Mouse (Mus musculus): ENCODE data around the gene Gmnn.

Gmnn gene

DNA sequence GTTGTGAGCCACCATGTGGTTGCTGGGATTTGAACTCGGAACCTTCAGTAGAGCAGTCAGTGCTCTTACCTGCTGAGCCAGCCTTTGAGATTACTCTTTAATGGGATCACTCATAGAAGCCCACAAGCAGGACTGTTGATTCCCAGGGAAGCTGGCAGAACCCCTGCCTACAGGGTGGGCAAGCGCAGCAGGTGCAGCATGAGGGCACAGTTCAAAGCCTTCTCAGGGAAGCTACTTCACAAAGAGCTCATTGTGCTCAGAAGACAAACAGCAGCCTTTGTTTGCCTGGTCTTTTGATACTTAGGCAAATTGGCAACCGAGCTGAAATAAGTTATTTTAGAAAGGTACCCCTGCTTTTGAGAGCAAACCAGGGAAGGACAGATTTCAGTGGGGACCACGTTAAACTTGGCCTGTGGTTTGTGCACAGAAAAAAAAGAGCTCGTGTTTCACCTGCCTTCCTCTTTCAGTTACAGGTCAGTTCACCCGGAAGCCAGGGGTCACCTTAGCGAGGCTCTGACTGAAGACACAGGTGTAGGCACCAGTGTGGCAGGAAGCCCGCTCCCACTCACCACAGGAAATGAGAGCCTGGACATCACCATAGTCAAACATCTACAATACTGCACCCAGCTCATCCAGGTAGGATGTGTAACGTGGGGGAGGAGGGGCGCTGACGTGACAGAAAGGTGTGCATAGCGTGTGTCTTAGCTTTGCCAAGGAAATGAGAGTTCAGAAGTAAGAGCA is 51.9 kb downstream of the Gmnn start:
- DNase-seq (ENCODE audit: low read depth, low spot score), result no peak

- no peak for DNase-seq (ENCODE audit: low read depth, low spot score)
These were observed 59.6 kb downstream of the Gmnn start for GRCm38 (mm10) chr13:24702128-24702527.
